Mouse (Mus musculus) induced T-regulatory cell, adult 2 months (primary cell): ENCODE results near the gene Taf5l.
A peak's percentile ranks its signal among the peaks of the same experiment; 100 is the strongest.

Experiments used
- DNase-seq: peaks from one replicate; pipeline ENCODE4 v3.0.0-alpha.2; 2012; ENCODE audit warnings: low read depth

The Taf5l gene

DNA sequence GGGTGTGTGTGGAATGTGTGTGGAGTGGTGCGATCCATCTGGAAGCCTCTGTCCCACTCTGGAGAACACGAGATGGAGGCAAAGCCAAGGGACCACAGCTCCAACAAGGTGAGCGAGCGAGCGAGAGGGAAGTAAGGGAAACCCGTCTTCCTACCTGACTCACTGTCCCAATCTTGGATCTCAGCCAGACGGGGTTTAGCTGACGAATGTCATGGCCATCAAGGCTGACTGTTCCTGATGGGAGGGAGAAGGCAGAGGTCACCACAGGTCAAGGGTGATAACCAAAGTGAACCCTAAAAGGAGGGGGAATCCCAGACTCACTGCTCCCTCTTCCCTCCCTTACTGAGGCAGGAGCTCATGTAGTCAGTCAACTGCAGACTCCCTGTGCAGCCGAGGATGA, 61.1 kb downstream of the Taf5l start:
- no peak for DNase-seq

GRCm38 (mm10) chr8:123959473-123959872, 61.7 kb downstream of the Taf5l start:
- no peak for DNase-seq

GRCm38 (mm10) chr8:123958130-123958529, 63.1 kb downstream of the Taf5l start:
- no peak for DNase-seq

GRCm38 (mm10) chr8:123954246-123954645, 67.0 kb downstream of the Taf5l start:
- no peak for DNase-seq

DNA sequence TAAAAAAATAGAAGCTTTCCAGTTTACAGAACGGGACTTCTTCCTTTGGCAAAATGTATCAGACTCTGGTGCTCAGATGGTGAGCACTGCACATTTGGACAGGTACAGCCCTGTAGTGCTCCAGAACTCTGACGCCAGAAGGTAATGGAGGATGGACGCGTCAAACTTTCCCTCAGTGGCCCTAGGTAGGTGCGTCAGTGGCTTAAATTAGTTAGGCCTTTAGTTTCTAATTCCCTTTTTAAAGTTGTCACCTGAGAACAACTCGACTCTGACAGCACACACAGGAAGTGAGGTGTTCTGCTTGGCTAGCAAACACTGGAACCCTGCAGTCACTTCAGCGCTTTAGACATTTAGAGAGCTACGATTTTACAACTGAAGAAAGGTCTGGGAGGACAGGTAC, 67.5 kb downstream of the Taf5l start:
- no peak for DNase-seq

GRCm38 (mm10) chr8:123950077-123950802, 71.0 kb downstream of the Taf5l start:
- DNase-seq: peak; percentile 89

- no peak for DNase-seq
Measured at GRCm38 (mm10) chr8:123949686-123949986, 71.6 kb downstream of the Taf5l start.

- peak; percentile 100 for DNase-seq
Measured at GRCm38 (mm10) chr8:123948942-123949685, 72.1 kb downstream of the Taf5l start, which contains the start of gene Nup133. TSS of gene Nup133 (minus strand) at chr8:123949265.
